In genomic region chr11:115066768-115067167, GRCm38 (mm10) we compare ENCODE assay signal across 1 mouse cellular context.
TF ChIP-seq lines count a peak whose summit lies in the region.

No protein-coding gene starts in this region.

TF ChIP-seq in CH12.LX, 34 proteins besides CTCF, POLR2A, EP300 and RAD21 (continued from another document):
- TF ChIP-seq ETS1 (conservative IDR thresholded peaks at IDR 0.05; ENCODE audit: low read depth, low read length) (no peak; the same call in 1 of the 2 replicates), MAFK (IDR thresholded peaks at IDR 0.05; ENCODE audit: insufficient replicate concordance, low read length) (no peak), CHD2 (IDR thresholded peaks at IDR 0.05; ENCODE audit: low read length) (no peak), USF1 (IDR thresholded peaks at IDR 0.05; ENCODE audit: low read depth, low read length) (no peak), IRF4 (IDR thresholded peaks at IDR 0.05; ENCODE audit: low read depth, low read length) (peak; percentile 86), ELF1 (IDR thresholded peaks at IDR 0.05; ENCODE audit: low read depth, low read length) (peak; percentile 38; the same call in 1 of the 2 replicates), ZNF384 (IDR thresholded peaks at IDR 0.05; ENCODE audit: low read depth, low read length) (peak; percentile 88)
TF ChIP-seq in CH12.LX: peak in this region for 4.
